Mouse (Mus musculus) WW6 (cell line): Measurements from ENCODE around the gene Wnt4.

Experiments
- DNase-seq: peaks from one replicate; pipeline ENCODE4 v3.0.0-alpha.2; 2013; ENCODE audit warnings: low read depth, low spot score

The Wnt4 gene

DNA sequence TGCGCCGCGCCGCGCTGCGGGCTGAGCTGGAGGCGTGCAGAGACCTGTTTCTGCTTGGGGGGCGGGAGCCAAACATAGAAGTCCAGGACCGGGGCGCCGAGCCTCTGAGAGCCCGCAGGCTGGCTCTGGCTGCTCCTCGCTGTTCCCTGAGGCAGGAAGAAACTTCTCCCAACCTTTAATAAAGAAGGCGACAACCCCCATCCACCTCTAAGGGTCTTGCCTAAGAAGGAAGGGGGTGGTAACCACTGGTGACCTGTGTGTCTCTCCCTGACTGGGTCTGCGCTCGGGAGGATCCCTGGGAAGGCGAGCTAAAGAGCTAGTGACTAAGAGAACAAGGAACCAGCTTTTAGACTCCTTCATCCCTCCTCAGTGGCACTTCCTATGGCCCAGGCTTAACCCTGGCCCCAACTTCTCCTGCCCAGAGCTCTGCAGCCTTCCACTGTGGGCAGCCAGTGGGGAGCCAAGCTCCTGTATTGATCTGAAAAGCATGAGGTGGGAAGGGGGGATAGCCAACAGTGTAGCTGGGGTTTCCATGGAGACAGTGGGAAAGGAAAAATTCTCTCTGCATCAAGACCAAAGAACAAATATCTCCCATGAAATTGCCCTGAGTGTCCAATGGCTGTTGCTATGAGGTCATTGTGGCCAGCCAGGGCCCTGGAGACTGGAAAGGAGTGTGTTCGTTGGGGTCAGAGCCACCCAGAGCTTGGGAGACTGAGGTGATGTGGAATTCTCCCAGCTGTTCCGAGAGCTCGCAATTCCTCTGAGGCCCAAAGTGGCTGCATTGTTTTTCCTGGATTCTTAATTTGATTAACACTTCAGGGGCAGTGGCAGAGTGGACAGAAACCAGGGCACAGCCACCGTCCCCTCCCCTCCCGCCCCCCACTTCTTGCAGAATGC lies 1.1 kb downstream of the Wnt4 start:
- DNase-seq = no peak

DNA sequence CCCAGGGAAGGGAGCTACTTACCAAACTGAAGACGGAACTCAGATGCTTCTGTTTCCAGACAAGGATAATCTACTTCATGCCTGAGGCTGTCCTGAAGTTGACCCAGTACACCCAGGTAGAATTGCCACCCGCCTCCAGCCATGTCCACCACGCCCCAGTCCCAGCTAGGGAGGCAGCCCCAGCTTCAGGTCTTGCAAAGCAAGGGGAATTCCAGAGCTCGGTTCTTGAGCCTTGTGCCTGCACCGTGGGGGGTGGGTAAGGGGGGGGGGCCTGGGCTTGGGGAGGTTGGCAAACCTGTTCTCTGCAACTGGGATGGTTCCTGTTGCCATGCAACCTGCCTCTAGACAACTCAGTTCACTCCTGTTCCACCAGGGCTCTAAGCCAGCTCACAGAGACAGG lies 2.1 kb downstream of the Wnt4 start:
- DNase-seq = no peak

DNA sequence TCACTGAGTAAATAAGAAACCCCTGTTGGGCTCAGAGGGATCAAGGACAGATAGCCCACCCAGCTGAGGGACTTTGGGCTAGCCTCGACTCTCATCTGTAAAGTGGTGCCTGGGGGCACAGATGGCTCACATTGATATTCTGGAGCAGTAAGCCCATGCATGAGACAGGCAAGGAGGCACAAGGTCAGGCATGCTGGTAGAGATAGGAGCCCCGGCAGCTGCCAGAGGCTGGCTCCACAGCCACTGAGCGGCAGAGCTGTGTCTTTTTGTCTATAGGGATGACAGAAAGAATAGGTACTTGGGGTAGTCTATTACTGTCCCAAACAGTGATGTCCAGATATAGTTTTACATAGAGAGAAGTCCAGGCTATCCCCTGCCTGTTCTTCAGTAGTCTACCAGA lies 4.0 kb downstream of the Wnt4 start:
- no peak for DNase-seq

DNA sequence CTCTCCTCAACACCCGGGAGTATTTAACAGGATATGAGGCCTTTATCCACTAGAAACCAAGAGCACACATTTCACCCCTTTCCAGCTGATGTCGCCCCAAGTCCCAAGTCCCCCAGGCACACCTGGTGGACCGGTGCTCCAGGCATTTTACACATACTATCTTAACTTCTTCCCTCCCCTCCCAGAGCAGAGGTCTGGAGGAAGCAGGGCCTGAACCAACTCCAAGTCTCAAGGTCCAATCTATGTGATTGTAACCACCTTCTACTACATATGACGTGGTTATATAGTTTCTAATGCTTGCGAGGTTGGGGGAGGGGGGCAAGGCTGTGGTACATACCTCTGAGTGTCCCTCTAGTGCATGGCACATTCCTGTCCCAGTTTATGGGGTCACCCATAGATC lies 4.8 kb downstream of the Wnt4 start:
- no peak for DNase-seq

DNA sequence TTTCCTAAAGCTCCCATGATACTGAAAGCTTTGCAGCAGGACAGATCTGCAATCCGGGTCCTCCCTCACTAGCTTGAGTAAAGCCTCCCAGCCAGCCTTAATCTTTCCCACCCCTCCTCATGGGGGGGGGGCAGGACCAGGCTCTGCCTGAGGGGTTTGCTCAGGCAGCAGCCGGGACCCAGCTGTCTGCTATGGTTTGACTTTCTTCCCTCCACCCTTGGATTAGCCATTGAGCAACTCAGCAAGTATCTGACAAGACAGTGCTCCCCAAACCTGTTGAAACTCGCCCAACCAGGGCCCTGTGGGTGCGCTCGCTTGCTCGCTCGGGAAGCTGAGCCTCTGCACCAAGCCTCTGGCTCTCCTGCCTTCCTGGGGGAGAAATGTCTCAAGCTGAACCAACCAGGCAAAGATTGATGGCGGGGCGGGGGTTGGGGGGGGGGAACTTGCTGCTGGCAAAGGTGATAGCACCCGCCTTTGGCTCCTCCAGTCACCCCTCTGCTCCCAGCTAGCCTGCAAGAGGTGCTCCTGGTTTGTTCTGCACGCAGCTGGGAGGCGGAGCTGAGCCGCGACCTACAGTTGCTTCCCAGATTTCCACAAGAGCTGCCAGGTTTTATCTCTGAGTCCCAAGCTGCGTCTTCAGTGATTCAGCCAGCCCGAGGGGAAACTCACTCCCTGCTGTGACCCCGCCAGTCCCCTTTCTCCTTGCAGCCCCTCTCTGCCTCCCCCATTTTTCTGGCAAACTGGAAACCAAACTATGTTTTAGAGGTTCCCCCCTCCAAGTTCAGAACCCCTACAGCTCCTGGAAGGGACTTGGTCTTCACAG lies 5.5 kb downstream of the Wnt4 start:
- DNase-seq = no peak

DNA sequence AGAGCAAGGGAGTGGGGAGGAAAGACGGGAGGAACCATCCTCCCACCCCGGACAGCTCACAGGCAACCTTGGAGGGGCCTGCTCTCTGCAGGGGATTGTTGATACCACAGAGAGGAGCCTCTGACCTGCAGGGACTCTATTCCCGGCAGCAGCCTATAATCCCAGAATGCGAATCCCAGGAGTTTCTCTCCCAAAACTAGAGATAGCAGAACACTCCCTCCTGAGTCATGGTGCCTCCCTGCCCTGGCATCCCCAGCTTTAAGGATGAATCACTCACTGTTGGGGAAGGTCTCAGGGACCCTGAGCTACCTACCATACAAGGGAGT lies 6.1 kb downstream of the Wnt4 start:
- DNase-seq = no peak

DNA sequence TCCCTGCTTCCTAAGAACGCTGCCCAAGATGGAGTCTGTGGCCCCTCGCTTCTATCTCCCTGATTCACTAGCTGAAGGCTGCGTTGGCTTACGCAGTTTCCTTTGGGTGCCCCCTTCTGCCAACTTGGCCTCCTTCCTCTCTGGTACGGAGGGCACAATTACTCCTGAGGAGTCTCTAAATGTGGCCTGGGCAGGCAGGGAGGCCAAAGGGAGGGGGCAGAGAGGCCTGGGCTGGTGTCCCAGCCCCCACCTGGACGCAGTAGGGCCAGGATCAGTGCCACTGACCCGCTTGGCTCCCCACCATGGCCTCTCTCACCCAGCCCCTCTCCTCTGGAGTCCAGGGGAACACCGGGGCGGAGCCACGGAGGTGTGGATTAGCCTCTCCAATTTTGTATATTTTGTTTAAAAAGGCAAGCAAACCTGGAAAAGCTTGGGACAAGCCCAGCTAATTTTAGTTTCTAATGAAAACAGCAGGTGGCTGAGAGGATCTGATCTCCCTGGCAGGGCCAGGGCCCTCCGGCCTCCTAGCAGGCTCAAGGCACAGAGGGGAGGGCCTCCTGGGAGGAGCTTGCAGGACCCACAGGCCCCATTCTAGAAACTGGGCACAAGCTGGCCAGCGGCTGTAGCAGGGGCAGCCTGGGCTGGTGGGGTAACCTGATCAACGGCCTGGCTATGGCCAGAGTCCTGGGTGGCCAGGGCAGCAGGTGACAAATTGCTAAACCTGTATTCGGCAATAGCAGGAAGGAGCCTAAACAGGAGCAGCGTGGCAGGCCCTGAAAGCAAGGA lies 8.8 kb downstream of the Wnt4 start:
- DNase-seq = no peak

DNA sequence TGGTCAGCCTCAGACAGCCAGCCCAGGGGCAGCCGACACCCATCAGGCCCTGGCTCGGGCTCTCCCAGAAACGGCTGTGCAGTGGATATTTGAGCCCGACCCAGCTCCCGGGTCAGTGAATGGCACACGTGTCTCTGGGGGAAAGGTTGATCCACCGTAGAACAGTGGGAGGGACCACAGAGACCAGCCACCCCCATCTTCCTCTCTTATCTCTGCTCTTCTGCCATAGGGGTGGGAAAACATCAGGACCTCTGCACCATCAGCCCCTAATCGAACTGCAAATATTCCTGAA lies 9.3 kb downstream of the Wnt4 start:
- DNase-seq = no peak

DNA sequence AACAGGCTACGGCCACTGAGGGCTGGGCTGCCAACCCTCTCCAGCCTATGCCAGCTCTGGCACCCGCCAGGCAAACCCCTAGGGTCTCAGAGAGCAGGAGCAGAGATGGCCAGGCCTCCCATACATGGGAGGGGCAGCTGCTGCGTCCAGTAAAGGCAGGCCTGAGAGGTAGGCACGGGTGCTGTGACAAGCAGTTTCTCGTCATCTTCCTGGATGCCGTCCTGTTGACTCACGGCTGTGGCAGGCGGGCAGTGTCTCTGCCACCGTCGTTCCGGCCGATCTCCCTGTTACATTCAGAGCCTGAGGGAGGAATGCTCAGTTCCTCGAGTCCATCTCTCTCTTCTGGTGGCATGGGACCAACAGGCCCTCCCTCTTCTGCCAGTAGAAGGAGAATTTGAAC lies 9.9 kb downstream of the Wnt4 start:
- no peak for DNase-seq

DNA sequence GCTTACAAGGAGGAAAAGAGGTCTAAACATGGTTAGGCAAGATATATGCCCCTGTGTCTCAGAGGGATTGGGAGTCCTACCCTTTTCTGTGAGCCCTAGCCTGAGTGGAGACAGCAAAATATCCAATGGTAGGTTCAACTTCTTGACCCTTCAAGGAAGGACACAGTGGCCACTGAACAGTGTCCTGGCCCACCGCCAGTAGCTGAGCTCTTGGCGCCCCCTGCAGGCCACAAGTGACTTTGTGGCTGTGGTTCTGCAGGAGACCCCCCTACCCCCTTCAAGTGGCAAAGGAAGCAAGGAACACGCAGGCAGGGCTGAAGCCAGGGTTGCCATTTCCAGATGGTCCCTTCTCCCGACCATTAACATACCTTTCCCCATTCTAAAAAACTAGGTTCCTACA lies 10.5 kb downstream of the Wnt4 start:
- no peak for DNase-seq

DNA sequence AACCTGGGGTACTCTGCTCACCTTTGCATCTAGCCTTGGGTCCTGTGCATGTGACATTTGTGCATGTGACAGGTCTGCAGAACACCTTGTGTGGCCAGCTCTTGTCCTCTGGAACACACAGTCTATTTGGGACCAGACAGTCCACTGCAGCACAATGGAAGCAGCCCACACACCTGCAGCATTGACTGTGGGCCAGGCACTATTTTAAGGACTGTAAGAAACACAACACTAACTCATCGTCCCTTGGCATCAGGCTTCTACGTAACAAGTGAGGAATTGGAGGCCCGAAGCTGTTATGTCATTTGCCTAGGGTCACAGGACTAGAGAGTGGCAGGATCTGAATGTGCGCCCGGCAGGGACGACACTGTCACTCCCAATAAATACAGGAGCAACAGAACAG lies 12.4 kb downstream of the Wnt4 start:
- no peak for DNase-seq

DNA sequence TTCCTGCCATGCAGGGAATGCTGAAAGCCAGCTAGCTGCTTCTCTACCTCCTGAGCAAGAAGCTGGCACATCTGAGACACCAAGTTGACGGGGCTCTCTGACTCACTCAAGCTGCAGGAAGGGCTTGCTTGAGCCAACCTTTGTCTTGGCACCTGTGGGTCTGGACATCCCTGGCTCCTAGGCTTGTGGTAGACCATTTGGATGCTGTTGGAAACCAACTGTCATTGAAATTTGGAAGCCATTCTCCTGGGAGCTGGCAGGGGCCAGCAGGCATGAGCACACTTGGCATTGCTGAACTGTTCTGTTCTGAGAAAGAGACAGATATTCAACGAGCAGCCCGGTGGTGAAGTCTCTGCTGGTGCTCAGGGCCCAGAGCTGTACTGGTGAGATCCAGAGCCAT lies 13.0 kb downstream of the Wnt4 start:
- no peak for DNase-seq

DNA sequence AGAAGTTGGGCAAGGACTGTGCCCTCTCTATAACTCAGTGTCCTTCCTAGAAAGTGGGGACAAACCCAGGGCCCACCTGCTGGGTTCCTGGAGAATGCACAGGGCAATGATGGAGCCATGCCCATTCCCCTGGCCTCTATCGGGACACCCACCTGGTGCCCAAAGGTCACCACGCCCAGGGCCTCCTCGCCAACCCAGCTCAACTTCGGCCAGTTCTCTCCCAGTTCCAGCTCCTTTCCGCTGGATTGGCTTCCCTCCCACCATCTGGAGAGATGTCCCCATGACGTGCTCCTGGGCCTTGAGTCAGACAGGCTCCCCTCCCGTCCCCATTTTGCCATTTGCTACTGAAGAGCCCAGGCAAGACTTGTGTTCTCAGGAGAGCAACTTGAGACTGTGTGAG lies 15.3 kb downstream of the Wnt4 start:
- DNase-seq = no peak

DNA sequence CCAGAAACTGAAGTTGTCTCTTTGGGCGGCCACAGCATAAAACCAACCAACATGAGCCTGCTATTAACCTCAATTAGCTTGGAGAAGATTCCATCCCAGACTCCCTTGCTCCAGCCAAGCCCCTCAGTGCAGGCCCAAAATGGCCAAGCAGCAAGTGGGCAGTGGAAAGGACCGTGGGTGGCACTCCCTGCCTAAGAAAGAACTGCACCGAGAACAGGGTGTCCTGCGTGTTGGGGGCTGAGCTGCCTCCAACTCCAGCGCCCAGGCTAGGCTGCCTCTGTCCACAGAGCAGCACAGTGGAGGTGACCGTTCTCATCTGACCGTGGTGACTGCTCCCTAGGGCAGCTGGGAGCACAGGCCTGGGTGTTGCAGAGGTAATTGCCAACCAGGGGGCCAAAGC lies 16.7 kb downstream of the Wnt4 start:
- no peak for DNase-seq

DNA sequence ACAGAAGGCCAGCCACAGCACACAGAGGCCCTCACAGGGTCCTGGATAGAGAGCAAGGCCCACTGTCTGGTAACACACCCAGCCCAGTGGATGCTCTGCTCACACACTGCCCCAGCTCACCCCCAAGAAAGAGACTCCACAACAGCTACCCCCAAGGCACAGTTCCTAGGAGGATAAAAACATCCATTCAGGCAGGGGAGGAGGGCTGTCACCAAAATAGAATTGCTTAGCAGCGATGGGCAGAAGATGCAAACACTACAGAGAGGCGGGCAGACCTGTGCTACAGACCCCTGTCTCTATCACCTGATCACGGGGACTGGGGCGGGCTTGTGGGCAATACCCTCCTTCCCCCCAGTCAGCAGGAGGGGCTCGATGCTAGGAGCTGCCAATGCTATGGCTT lies 17.2 kb downstream of the Wnt4 start:
- DNase-seq = no peak

DNA sequence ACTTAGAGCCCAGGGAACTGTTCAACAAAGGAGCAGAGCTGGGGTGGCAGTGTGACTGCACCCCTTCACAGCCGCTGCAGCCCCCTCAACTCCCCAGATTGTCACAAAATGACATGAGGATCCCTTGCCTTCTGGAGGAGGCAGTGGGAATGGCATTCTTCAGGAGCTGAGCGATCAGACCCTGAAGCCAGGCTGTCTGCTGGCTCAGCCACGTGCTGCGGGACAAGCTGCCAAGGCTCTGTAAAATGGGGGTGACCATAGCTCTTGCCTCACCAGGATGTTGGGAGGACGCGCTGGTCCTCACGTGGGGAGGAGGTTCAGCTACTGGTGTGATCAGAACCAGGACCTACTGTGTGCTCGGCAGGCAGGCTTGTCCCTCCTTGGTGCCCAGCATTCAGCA lies 17.7 kb downstream of the Wnt4 start:
- no peak for DNase-seq

DNA sequence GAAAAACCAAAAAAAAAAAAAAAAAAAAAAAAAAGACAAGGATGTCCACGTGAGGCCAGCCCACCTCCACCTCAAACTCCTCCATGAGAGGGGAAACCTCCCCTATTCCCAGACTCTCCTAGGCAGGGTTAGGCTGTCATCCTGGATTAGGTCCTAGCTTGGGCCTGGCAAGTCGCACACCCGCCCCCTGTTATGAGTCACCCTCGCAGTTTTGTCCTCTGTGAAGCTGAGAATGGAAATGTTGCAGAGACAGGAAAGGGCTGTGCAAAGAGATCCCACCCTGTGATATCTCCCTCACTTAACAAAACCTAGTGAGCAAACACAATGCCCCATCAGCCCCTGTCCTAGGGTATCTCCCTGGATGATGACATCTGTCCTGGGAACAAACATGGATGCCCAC lies 20.3 kb downstream of the Wnt4 start:
- DNase-seq = no peak

DNA sequence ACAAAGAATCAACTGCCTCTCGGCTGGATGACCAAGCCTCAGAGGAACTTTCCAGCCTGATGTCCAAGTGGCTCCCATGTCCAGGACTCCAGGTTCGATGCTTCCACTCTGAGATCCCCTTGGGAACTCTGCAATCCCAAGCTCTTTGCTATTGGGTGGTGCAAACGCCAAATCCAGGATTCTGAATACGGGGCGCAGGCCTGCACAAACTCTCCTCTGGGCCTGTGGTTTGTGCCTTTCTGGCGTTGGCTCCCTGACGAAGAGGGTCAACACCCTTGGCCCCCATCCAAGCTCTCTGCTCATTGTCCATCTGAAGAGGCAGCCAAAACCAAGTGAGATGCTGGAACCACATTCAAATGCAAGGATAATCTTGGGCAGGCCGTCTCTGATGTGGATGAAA lies 21.1 kb downstream of the Wnt4 start:
- DNase-seq = no peak

DNA sequence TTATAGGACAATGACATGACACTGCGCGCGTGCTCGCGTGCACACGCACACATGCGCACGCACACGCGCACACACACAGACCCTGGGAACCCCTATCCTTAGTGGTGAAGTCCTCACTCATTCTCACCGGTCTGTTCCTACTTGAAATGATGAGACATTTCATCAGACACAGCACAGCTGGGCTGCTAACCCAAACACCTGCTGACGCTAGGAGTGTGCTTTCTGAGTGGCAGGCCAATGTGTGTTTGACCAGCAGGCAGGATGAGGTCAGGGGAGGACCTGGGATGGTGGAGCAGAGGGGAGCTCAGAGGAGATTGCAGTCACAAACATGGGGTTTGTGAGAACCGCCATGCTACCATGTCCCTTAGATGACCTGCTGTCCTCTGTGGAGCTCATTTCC lies 22.9 kb downstream of the Wnt4 start:
- no peak for DNase-seq

DNA sequence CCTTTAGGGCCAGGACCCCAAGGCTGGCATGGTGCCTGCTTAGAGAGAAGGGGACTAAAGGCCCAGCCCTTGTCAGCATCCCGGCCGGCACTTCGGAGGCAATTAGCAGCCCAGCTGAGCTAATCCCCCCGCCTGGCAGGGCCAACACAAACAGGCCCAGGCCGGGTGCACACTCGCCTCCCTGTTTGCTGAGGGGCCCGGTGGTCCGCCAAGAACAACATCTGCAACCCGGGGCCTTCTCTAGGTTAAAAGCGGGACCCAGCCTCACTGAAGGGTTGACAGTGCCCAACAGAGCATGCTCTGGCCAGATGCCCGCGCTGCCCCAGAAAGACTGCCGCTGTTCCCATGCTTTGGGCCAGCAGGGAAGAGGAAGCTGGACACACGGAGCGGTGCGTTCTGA lies 24.3 kb downstream of the Wnt4 start:
- no peak for DNase-seq

DNA sequence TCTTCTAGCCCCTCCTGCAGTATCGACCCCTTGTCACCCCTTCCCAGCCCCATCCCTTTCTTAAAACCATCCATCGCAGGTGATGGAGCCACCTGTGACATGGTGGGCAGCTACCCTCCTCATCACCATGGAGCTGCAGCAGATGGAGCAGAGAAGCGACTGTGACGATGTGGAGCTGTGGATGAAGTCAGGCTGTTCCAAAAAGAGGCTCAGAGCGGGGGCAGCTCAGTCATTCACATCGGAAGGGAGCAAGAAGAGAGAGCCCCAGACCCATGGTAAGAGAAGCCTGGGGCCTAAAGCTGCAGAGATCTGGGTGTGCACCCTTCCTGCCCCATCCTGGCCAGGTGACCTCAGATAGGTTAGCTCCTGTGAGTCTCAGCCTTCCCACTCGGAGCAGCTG lies 26.8 kb downstream of the Wnt4 start:
- no peak for DNase-seq

DNA sequence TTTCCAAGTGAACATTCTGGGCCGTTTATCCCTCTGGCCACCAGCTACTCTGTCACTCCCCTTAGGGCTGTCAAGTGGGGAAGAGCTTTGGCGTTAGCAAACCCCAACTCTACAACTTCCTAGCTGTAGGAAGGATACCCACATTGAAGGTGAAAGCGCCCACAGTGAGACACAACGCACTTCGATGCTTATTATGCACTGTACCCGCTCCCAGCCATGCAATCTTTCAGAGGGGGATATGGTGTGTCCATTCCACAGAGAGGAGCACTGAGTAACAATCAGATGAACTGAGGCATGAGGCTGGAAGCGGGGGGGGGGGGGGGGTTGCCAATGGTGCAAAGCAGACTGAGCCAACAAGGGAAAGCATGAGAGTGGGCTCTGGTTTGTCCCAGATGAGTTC lies 27.8 kb downstream of the Wnt4 start:
- DNase-seq = no peak
